Mouse (Mus musculus) stomach, embryonic 14.5 days (tissue): ENCODE measurements around the gene Skap1. TPM values are rescaled to one million over a fixed set of nuclear protein-coding genes. Genes with fewer than 3 reads are reported as not detected.

Experiments used
- ATAC-seq: fragments of 200-750 bp; cut with Nextera tagmentation; 2 replicates; pipeline ENCODE4 v1.8.0; 2017; ENCODE audit warnings: low read depth, moderate TSS enrichment; ENCODE audit not compliant: insufficient number of reproducible peaks, insufficient read depth, low FRiP score
- H3K27ac ChIP-seq: fragments of 300-500 bp; sonication (generic); 2 replicates; pipeline ENCODE4 v1.5.1; 2014; ENCODE audit warnings: mild to moderate bottlenecking, low read length, moderate library complexity, mixed read lengths
- H3K27me3 ChIP-seq: fragments of 300-500 bp; sonication (generic); 2 replicates; pipeline ENCODE4 v1.6.1; 2014; ENCODE audit warnings: low read length, control low read depth, mixed read lengths; ENCODE audit not compliant: control insufficient read depth, insufficient read depth
- H3K36me3 ChIP-seq: fragments of 300-500 bp; sonication (generic); 2 replicates; pipeline ENCODE4 v1.6.1; 2014; ENCODE audit warnings: mild to moderate bottlenecking, control low read depth, low read length, moderate library complexity, mixed read lengths; ENCODE audit not compliant: control insufficient read depth, insufficient read depth
- H3K4me1 ChIP-seq: fragments of 300-500 bp; sonication (generic); 2 replicates; pipeline ENCODE4 v1.6.1; 2014; ENCODE audit warnings: low read length, control low read depth, mixed read lengths; ENCODE audit not compliant: control insufficient read depth, insufficient read depth
- H3K4me2 ChIP-seq: fragments of 300-500 bp; sonication (generic); replicated peaks from 2 replicates; pipeline ENCODE4 v1.6.1; 2014; ENCODE audit warnings: low read depth, low read length, control low read depth
- H3K4me3 ChIP-seq: fragments of 300-500 bp; sonication (generic); 2 replicates; pipeline ENCODE4 v1.5.1; 2014; ENCODE audit warnings: low read depth, low read length, control low read depth
- H3K9ac ChIP-seq: fragments of 300-500 bp; sonication (generic); replicated peaks from 2 replicates; pipeline ENCODE4 v1.6.1; 2014; ENCODE audit warnings: low read depth, mild to moderate bottlenecking, control low read depth, low read length, moderate library complexity, mixed read lengths
- H3K9me3 ChIP-seq: fragments of 300-500 bp; sonication (generic); 2 replicates; pipeline ENCODE4 v1.6.1; 2016; ENCODE audit warnings: low read depth, low read length, control low read depth; ENCODE audit not compliant: control insufficient read depth
- whole genome bisulfite sequencing: fragments of 180-500 bp; shearing (Covaris S2); extraction: QIAGEN DNeasy Blood & Tissue Kit; methylation state at CpG from one replicate; pipeline ENCODE4 v1.1.7; 2014; 5-methylcytosine and 5-hydroxymethylcytosine counted together
- polyA plus RNA-seq: library from polyadenylated mRNA; unstranded; fragments of >200 nt; fragmentation: Nextera tagmentation; extraction: Ambion mirVana; gene quantifications from 2 replicates; pipeline ENCODE4 v1.2.1, GENCODE M21; 2014

Gene Skap1
- polyA plus RNA-seq, 1 experiment from 2014 or later = 0.82 TPM

DNA sequence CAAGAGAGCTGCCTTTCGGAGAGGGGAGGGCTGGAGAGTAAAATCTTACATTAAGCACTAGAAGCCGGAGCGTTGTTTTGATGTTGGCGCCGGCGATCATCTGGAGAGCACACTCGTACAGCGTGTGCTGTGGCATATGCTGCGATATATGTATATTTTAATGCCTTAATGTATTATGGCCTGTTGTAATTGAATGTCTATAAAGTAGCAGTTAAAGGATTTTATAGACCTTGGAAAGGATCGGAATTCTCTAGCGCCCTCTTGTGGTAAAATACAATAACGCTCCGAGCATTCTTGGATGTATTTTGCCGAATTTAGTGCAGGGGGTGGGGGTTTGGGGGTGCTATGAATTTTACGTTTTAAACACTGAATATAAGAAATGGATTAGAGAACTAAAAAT, 88.7 kb downstream of the Skap1 start:
- Histone ChIP-seq H3K4me3 (no peak overlapping the region; the same call in 1 of the 2 replicates), H3K4me1 (0 out of 2 replicates have a peak, but pooled peaks cover 8% of the 10 kb centered on the region), H3K9me3 (no peaks in the 10 kb centered on the region), H3K4me2 (peak overlapping the region; percentile 33; the same call in 1 of the 2 replicates), H3K9ac (no peak overlapping the region), H3K27ac (no peak overlapping the region), H3K36me3 (no peaks in the 10 kb centered on the region), H3K27me3 (no peaks in the 10 kb centered on the region)
- no peak; the same call in 1 of the 2 replicates for ATAC-seq
- 8% methylated on average over 15 of the region's 15 CpGs for WGBS

DNA sequence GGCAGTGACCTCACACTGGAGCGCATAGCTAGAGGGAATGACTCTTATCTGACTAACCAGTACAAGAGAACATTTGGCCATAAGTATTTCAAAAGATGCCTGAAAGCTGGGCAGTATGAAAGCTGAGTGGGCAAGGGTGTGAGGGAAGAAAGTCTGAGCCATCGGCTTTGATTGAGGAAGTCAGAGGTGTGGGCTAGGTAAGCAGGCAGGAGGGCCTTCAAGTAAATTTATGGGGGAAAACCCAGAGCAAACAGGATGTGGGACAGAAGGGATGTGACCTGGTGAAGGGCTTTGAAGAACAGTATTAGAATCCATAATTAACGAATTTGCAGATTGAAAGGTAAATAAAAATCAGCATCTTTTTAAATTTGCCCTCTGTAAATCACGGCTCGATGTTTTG, 95.8 kb downstream of the Skap1 start:
- H3K27ac ChIP-seq = no peak overlapping the region
- no peak for ATAC-seq
- no peaks in the 10 kb centered on the region for H3K36me3 ChIP-seq
- no peaks in the 10 kb centered on the region for H3K4me1 ChIP-seq
- H3K9ac ChIP-seq = no peak overlapping the region
- no peak overlapping the region for H3K4me3 ChIP-seq
- H3K27me3 ChIP-seq = no peaks in the 10 kb centered on the region
- 41% methylated on average over 5 of the region's 5 CpGs for WGBS
- no peak overlapping the region for H3K4me2 ChIP-seq
- H3K9me3 ChIP-seq = no peaks in the 10 kb centered on the region

GRCm38 (mm10) chr11:96564088-96564487, 99.7 kb downstream of the Skap1 start:
- Histone ChIP-seq H3K9ac (no peak overlapping the region), H3K9me3 (no peaks in the 10 kb centered on the region), H3K36me3 (no peaks in the 10 kb centered on the region), H3K27ac (no peak overlapping the region), H3K4me2 (no peak overlapping the region), H3K4me3 (no peak overlapping the region), H3K4me1 (no peaks in the 10 kb centered on the region), H3K27me3 (no peaks in the 10 kb centered on the region)
- no peak for ATAC-seq
- WGBS = 75% methylated on average over 1 of the region's 1 CpGs

- 43% methylated on average over 3 of the region's 3 CpGs for WGBS
- H3K9ac ChIP-seq = no peak overlapping the region
- H3K4me2 ChIP-seq = no peak overlapping the region
- no peak for ATAC-seq
- no peaks in the 10 kb centered on the region for H3K36me3 ChIP-seq
- H3K9me3 ChIP-seq = no peaks in the 10 kb centered on the region
- 0 out of 2 replicates have a peak, but pooled peaks cover 6% of the 10 kb centered on the region for H3K4me1 ChIP-seq
- no peak overlapping the region for H3K4me3 ChIP-seq
- H3K27ac ChIP-seq = no peak overlapping the region
- no peaks in the 10 kb centered on the region for H3K27me3 ChIP-seq
Measured at GRCm38 (mm10) chr11:96572515-96572914, 108.1 kb downstream of the Skap1 start.

DNA sequence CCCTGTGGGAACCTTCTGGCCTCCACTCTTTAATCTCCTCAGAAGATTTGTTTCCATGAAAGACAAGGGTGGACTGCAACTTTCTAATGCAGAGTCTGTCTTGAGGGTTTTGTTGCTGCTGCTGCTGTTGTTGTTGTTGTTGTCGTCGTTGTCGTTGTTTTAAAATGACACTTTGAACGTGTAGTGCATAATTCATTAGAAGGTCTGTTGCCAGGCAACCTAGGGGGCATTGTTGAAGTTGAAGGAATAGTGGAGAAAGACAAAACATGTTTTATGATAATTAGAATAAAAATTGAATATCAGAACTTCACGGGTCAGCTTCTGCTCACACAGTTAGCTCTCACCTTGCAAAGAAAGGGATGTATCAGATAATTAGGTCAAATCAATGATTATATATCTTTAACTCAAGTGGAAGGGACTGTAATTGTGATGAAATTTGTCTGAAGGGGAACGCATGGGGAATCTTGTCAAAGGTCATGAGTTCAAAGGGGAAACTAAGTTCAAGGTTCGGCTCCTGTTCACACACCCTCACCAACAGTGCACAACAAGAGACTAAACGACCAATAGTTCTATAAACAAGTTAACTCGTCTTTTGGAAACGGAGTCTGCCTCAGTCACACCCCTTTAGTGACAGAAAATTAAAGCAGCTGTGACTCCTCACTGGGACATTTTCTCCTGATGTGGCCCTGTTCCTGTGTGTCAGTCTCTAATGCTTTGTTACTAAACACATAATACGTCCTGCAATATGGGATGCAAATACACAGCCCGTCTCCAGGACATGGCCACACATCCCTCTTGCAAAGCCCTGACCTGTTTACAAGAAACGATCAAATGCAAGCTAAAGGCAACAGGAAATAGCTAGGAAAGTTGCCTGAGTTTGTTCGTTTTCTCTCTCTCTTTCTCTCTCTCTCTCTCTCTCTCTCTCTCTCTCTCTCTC, 112.4 kb downstream of the Skap1 start:
- Histone ChIP-seq H3K36me3 (no peaks in the 10 kb centered on the region), H3K27me3 (no peaks in the 10 kb centered on the region), H3K27ac (no peak overlapping the region), H3K4me1 (peaks cover 26% of the 10 kb centered on the region; the same call in 1 of the 2 replicates), H3K4me3 (no peak overlapping the region), H3K4me2 (no peak overlapping the region), H3K9ac (no peak overlapping the region), H3K9me3 (no peaks in the 10 kb centered on the region)
- ATAC-seq = no peak
- WGBS = 31% methylated on average over 14 of the region's 14 CpGs

- Histone ChIP-seq H3K27ac (no peak overlapping the region; the same call in 1 of the 2 replicates), H3K4me2 (peak overlapping the region; percentile 42), H3K9me3 (no peaks in the 10 kb centered on the region), H3K9ac (no peak overlapping the region), H3K27me3 (no peaks in the 10 kb centered on the region), H3K4me3 (peak overlapping the region; percentile 8; the same call in 1 of the 2 replicates), H3K4me1 (peaks cover 26% of the 10 kb centered on the region; the same call in 1 of the 2 replicates), H3K36me3 (no peaks in the 10 kb centered on the region)
- 3% methylated on average over 25 of the region's 25 CpGs for WGBS
- ATAC-seq = peak; percentile 56; the same call in 1 of the 2 replicates
Measured at GRCm38 (mm10) chr11:96578551-96579283, 114.3 kb downstream of the Skap1 start.

GRCm38 (mm10) chr11:96581604-96582384, 117.4 kb downstream of the Skap1 start:
- peaks cover 23% of the 10 kb centered on the region; the same call in 1 of the 2 replicates for H3K4me1 ChIP-seq
- H3K27ac ChIP-seq = no peak overlapping the region
- H3K9ac ChIP-seq = no peak overlapping the region
- 45% methylated on average over 10 of the region's 10 CpGs for WGBS
- no peak overlapping the region for H3K4me2 ChIP-seq
- no peak overlapping the region for H3K4me3 ChIP-seq
- H3K27me3 ChIP-seq = no peaks in the 10 kb centered on the region
- H3K36me3 ChIP-seq = no peaks in the 10 kb centered on the region
- no peak for ATAC-seq
- H3K9me3 ChIP-seq = no peaks in the 10 kb centered on the region

- no peaks in the 10 kb centered on the region for H3K36me3 ChIP-seq
- no peaks in the 10 kb centered on the region for H3K9me3 ChIP-seq
- H3K27me3 ChIP-seq = no peaks in the 10 kb centered on the region
- 23% methylated on average over 10 of the region's 10 CpGs for WGBS
- ATAC-seq = no peak
- no peak overlapping the region for H3K4me3 ChIP-seq
- no peak overlapping the region for H3K9ac ChIP-seq
- H3K27ac ChIP-seq = no peak overlapping the region
- no peak overlapping the region for H3K4me2 ChIP-seq
- H3K4me1 ChIP-seq = peaks cover 19% of the 10 kb centered on the region; the same call in 1 of the 2 replicates
Measured at GRCm38 (mm10) chr11:96582595-96582994, 118.2 kb downstream of the Skap1 start.
